Mouse (Mus musculus): ENCODE results near the gene Ralb. TPM values are rescaled to one million over a fixed set of nuclear protein-coding genes. Genes with fewer than 3 reads are reported as not detected.

Ralb gene
- polyA plus RNA-seq, 3 experiments from 2014 or later, result 10.0 to 16.8 (median 10.8) TPM

- ATAC-seq, result peak; percentile 58
These were observed 12.5 kb downstream of the Ralb start for GRCm38 (mm10) chr1:119492097-119492496.

- no peak for ATAC-seq
These were observed 13.8 kb downstream of the Ralb start for GRCm38 (mm10) chr1:119490765-119491164.

GRCm38 (mm10) chr1:119487917-119488590, 16.5 kb downstream of the Ralb start:
- no peak for ATAC-seq

- ATAC-seq, result no peak
These were observed 18.8 kb downstream of the Ralb start for GRCm38 (mm10) chr1:119485825-119486224.

- no peak for ATAC-seq
These were observed 20.1 kb downstream of the Ralb start for GRCm38 (mm10) chr1:119484457-119484856.

GRCm38 (mm10) chr1:119482891-119483290, 21.7 kb downstream of the Ralb start:
- ATAC-seq, result no peak

GRCm38 (mm10) chr1:119481205-119481932, 23.2 kb downstream of the Ralb start:
- ATAC-seq, result no peak

GRCm38 (mm10) chr1:119480678-119481077, 23.9 kb downstream of the Ralb start:
- no peak for ATAC-seq

GRCm38 (mm10) chr1:119479641-119480040, 25.0 kb downstream of the Ralb start:
- no peak for ATAC-seq

GRCm38 (mm10) chr1:119476905-119477353, 27.7 kb downstream of the Ralb start:
- peak; percentile 61 for ATAC-seq

GRCm38 (mm10) chr1:119474671-119475070, 29.9 kb downstream of the Ralb start:
- ATAC-seq, result no peak

GRCm38 (mm10) chr1:119472648-119473047, 31.9 kb downstream of the Ralb start:
- ATAC-seq, result no peak

- no peak for ATAC-seq
These were observed 32.7 kb downstream of the Ralb start for GRCm38 (mm10) chr1:119471793-119472396.

GRCm38 (mm10) chr1:119463386-119463785, 41.2 kb downstream of the Ralb start:
- ATAC-seq, result peak; percentile 64

GRCm38 (mm10) chr1:119460062-119460461, 44.5 kb downstream of the Ralb start:
- ATAC-seq, result no peak

GRCm38 (mm10) chr1:119457993-119458605, 46.5 kb downstream of the Ralb start:
- ATAC-seq, result peak; percentile 64

GRCm38 (mm10) chr1:119457528-119457855, 47.1 kb downstream of the Ralb start:
- peak; percentile 12 for ATAC-seq

GRCm38 (mm10) chr1:119456671-119457527, 47.7 kb downstream of the Ralb start:
- peak; percentile 60 for ATAC-seq

GRCm38 (mm10) chr1:119453731-119454130, 50.9 kb downstream of the Ralb start:
- ATAC-seq, result no peak

GRCm38 (mm10) chr1:119451417-119451816, 53.2 kb downstream of the Ralb start:
- ATAC-seq, result no peak

- no peak for ATAC-seq
These were observed 53.8 kb downstream of the Ralb start for GRCm38 (mm10) chr1:119450651-119451345.

All from inflammation-experienced regulatory T-cells, adult 6 months (primary cell).